Mouse (Mus musculus) megakaryocyte progenitor cell, adult 5-6 weeks (primary cell): ENCODE results near the gene Mrps35. TPM values are rescaled to one million over a fixed set of nuclear protein-coding genes. Genes with fewer than 3 reads are reported as not detected.

Experiments used
- ATAC-seq: replicated peaks from 2 replicates; pipeline ENCODE4 v1.8.0; 2016; ENCODE audit warnings: mild to moderate bottlenecking, moderate TSS enrichment, inconsistent platforms; ENCODE audit not compliant: poor library complexity
- total RNA-seq, 2 experiments: library from RNA; stranded (forward) in 1 of 2; stranded (reverse) in 1 of 2; fragments of 157-497, 149-512 nt in 1 of 2; fragments of 200-1000 nt in 1 of 2; gene quantifications; 2 replicates each; pipeline versions ENCODE4 v1.2.3 to v1.2.4; 2015 to 2017

The Mrps35 gene
- total RNA-seq, 2 experiments from 2014 or later = 87.8 to 103 TPM

GRCm38 (mm10) chr6:147028396-147028795 lies 14.2 kb upstream of the Mrps35 start:
- ATAC-seq = no peak

GRCm38 (mm10) chr6:147029591-147029990 lies 13.0 kb upstream of the Mrps35 start:
- no peak for ATAC-seq

- no peak for ATAC-seq
These were observed 12.3 kb upstream of the Mrps35 start for GRCm38 (mm10) chr6:147030096-147030885.

- no peak for ATAC-seq
These were observed 10.2 kb upstream of the Mrps35 start, which contains the start of gene Rep15 for GRCm38 (mm10) chr6:147032303-147032925. Rep15 (plus strand) TSS chr6:147032584.

GRCm38 (mm10) chr6:147043633-147044032 lies 1.1 kb downstream of the Mrps35 start:
- ATAC-seq = peak; percentile 21

GRCm38 (mm10) chr6:147049239-147049805 lies 6.8 kb downstream of the Mrps35 start:
- no peak for ATAC-seq

GRCm38 (mm10) chr6:147051666-147052065 lies 9.1 kb downstream of the Mrps35 start:
- ATAC-seq = peak; percentile 89

GRCm38 (mm10) chr6:147052440-147052839 lies 9.9 kb downstream of the Mrps35 start:
- ATAC-seq = peak; percentile 40

GRCm38 (mm10) chr6:147053785-147054646 lies 11.5 kb downstream of the Mrps35 start:
- no peak for ATAC-seq

GRCm38 (mm10) chr6:147055374-147055977 lies 12.9 kb downstream of the Mrps35 start:
- no peak for ATAC-seq

- ATAC-seq = no peak
These were observed 16.8 kb downstream of the Mrps35 start for GRCm38 (mm10) chr6:147059326-147059725.

GRCm38 (mm10) chr6:147061630-147062029 lies 19.1 kb downstream of the Mrps35 start:
- no peak for ATAC-seq

- no peak for ATAC-seq
These were observed 19.5 kb downstream of the Mrps35 start for GRCm38 (mm10) chr6:147062034-147062433.

GRCm38 (mm10) chr6:147062694-147063093 lies 20.1 kb downstream of the Mrps35 start:
- ATAC-seq = no peak

- no peak for ATAC-seq
These were observed 21.8 kb downstream of the Mrps35 start for GRCm38 (mm10) chr6:147064226-147064943.

GRCm38 (mm10) chr6:147064944-147065261 lies 22.3 kb downstream of the Mrps35 start:
- no peak for ATAC-seq

- peak; percentile 52 for ATAC-seq
These were observed 33.3 kb downstream of the Mrps35 start for GRCm38 (mm10) chr6:147075808-147076387.

- no peak for ATAC-seq
These were observed 34.3 kb downstream of the Mrps35 start for GRCm38 (mm10) chr6:147076878-147077277.

- no peak for ATAC-seq
These were observed 37.4 kb downstream of the Mrps35 start for GRCm38 (mm10) chr6:147079919-147080318.
